8 mouse cellular contexts compared by ENCODE assay signal in the genomic region with DNA sequence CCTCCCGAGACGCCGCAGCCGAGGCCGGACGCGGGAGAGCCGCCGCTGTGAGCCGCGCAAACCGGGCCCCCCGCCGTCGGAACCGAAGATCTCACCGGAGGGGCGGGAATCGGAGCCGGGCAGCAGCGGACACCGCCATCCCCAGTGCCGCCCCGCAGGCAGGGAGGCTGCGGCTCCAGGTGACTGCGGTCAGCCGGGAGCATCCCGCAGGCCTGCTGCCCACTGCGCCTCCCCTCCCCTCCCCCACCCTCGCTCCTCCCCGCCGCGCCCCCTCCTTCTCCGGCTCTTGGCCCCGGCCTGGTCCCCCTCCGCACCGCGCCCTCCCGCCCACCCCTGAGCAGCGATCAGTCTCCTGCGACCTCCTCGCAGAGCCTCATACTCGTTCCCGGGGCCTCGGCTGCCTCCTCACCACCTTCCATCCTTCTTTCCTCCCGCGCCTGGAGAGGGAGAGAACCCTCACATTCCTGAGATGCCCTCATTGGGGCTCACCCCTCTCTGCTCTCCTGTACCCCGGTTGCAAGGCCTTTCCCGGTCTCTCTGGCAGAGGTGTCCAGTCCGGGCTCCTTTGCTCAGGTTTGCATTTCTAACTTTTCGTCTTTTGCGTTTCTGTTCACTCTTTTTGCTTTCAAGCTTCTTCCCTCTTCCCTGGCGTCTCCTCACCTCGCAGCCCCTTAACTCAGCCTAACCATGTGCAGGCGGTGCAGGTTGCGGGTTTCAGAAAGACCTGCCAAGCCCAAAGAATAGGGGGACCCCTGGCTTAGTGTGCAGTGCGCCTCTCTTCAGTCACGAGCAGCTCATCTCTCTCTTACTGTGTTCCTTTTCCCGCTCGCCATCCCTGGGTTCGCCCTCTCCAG. TPM values are rescaled to one million over a fixed set of nuclear protein-coding genes. Genes with fewer than 3 reads are reported as not detected.
DNase-seq lines count a peak whose midpoint lies in the region; ATAC-seq and TF ChIP-seq lines count a peak whose summit lies in the region.

No protein-coding gene starts in this region.

- peaks cover 8% of the 10 kb centered on the region for H3K27me3 ChIP-seq in E14TG2a.4 (ENCODE audit: insufficient read depth, low read length)
- H3K27me3 ChIP-seq in heart, embryonic 15.5 days = no peaks in the 10 kb centered on the region
- H3K27me3 ChIP-seq in limb, embryonic 13.5 days = no peaks in the 10 kb centered on the region
- no peaks in the 10 kb centered on the region for H3K27me3 ChIP-seq in midbrain, postnatal 0 days (ENCODE audit: insufficient read depth, low read length)

- no peak for TF ChIP-seq POLR2A in cortical plate, adult 2 months (IDR thresholded peaks at IDR 0.05; ENCODE audit: extremely low read depth, insufficient read depth, low read length)

- H3K4me1 ChIP-seq in E14TG2a.4 (replicated peaks; ENCODE audit: low read depth, low read length) = peaks cover 42% of the 10 kb centered on the region
- H3K4me1 ChIP-seq in cortical plate, adult 2 months (ENCODE audit: control insufficient read depth, insufficient read depth, low read length) = peaks cover 1% of the 10 kb centered on the region
- peaks cover 29% of the 10 kb centered on the region for H3K4me1 ChIP-seq in heart, embryonic 15.5 days (replicated peaks)
- peaks cover 21% of the 10 kb centered on the region for H3K4me1 ChIP-seq in limb, embryonic 13.5 days
- H3K4me1 ChIP-seq in midbrain, postnatal 0 days (ENCODE audit: insufficient read depth, low read length) = peaks cover 6% of the 10 kb centered on the region; the same call in 1 of the 2 replicates

- ATAC-seq in heart, embryonic 15.5 days (replicated peaks; ENCODE audit: insufficient number of reproducible peaks, insufficient read depth, low FRiP score, low read depth) = peak; percentile 64
- ATAC-seq in limb, embryonic 13.5 days (ENCODE audit: low FRiP score, low read depth) = peak; percentile 66
- ATAC-seq in midbrain, postnatal 0 days (ENCODE audit: low FRiP score) = peak; percentile 63

- intact Hi-C loops in gastrocnemius, postnatal 14 days (cut with DNase I; ENCODE audit: low total_unique reads) = no loop called here

- no peaks in the 10 kb centered on the region for H3K9me3 ChIP-seq in E14TG2a.4 (ENCODE audit: low read length)
- no peaks in the 10 kb centered on the region for H3K9me3 ChIP-seq in heart, embryonic 15.5 days (replicated peaks)
- H3K9me3 ChIP-seq in limb, embryonic 13.5 days = no peaks in the 10 kb centered on the region
- no peaks in the 10 kb centered on the region for H3K9me3 ChIP-seq in midbrain, postnatal 0 days (ENCODE audit: low read length)

- peak overlapping the region; percentile 97 for H3K4me2 ChIP-seq in heart, embryonic 15.5 days
- H3K4me2 ChIP-seq in limb, embryonic 13.5 days (replicated peaks) = peak overlapping the region; percentile 88
- peak overlapping the region; percentile 81 for H3K4me2 ChIP-seq in midbrain, postnatal 0 days (ENCODE audit: low read depth, low read length, poor library complexity, severe bottlenecking)

- H3K36me3 ChIP-seq in E14TG2a.4 (ENCODE audit: insufficient read depth, low read length) = peaks cover 5% of the 10 kb centered on the region
- H3K36me3 ChIP-seq in heart, embryonic 15.5 days = no peaks in the 10 kb centered on the region
- no peaks in the 10 kb centered on the region for H3K36me3 ChIP-seq in limb, embryonic 13.5 days
- H3K36me3 ChIP-seq in midbrain, postnatal 0 days (ENCODE audit: insufficient read depth, low read length) = no peaks in the 10 kb centered on the region

- peak overlapping the region; percentile 99 for H3K27ac ChIP-seq in cortical plate, adult 2 months (ENCODE audit: insufficient read depth, low read length)
- peak overlapping the region; percentile 97 for H3K27ac ChIP-seq in heart, embryonic 15.5 days
- peak overlapping the region; percentile 94 for H3K27ac ChIP-seq in limb, embryonic 13.5 days
- H3K27ac ChIP-seq in midbrain, postnatal 0 days (ENCODE audit: low read depth, low read length) = peak overlapping the region; percentile 94

- 0% methylated on average over 55 of the region's 61 CpGs for WGBS in heart, embryonic 15.5 days
- WGBS in limb, embryonic 13.5 days = under 1% methylated on average over 50 of the region's 61 CpGs
- WGBS in midbrain, postnatal 0 days = under 1% methylated on average over 45 of the region's 61 CpGs

- peak; percentile 34 for DNase-seq in gastrocnemius, postnatal 14 days
- no peak for DNase-seq in gastrocnemius, postnatal 10 days
- DNase-seq in midbrain, postnatal 0 days (ENCODE audit: low spot score) = peak; percentile 12
- peak; percentile 55 to 57 for DNase-seq in thymus, postnatal 10 days (ENCODE audit: low spot score in 2 of 2)

- peak overlapping the region; percentile 93 for H3K4me3 ChIP-seq in E14TG2a.4 (replicated peaks; ENCODE audit: low read length)
- peak overlapping the region; percentile 72 for H3K4me3 ChIP-seq in cortical plate, adult 2 months (ENCODE audit: insufficient read depth, low read length)
- H3K4me3 ChIP-seq in heart, embryonic 15.5 days = peak overlapping the region; percentile 100
- H3K4me3 ChIP-seq in limb, embryonic 13.5 days = peak overlapping the region; percentile 92
- peak overlapping the region; percentile 91 for H3K4me3 ChIP-seq in midbrain, postnatal 0 days (ENCODE audit: low read depth, low read length)

- no peak for TF ChIP-seq CTCF in E14TG2a.4 (conservative IDR thresholded peaks at IDR 0.05; ENCODE audit: low read length)
- no peak for TF ChIP-seq CTCF in cortical plate, adult 2 months (IDR thresholded peaks at IDR 0.05; ENCODE audit: extremely low read depth, insufficient read depth, low read length)
- TF ChIP-seq CTCF in midbrain, postnatal 0 days (IDR thresholded peaks at IDR 0.05) = no peak

- peak overlapping the region; percentile 97 for H3K9ac ChIP-seq in heart, embryonic 15.5 days
- peak overlapping the region; percentile 95 for H3K9ac ChIP-seq in limb, embryonic 13.5 days
- H3K9ac ChIP-seq in midbrain, postnatal 0 days (replicated peaks; ENCODE audit: low read length, poor library complexity, severe bottlenecking) = peak overlapping the region; percentile 84

RNA-seq across cellular contexts. Expression of a gene that starts 0.6 kb away (rescaled TPM):
- 10 to 100 TPM; 11.1 to 15.0 TPM for total RNA-seq in gastrocnemius, postnatal 14 days (2021)
- total RNA-seq in gastrocnemius, postnatal 10 days (2021) = 10 to 100 TPM; 14.3 to 24.9 TPM
- polyA plus RNA-seq in cortical plate, adult 2 months (2012; rRNA removed) = 88.7 and 91.3 TPM in 2 replicates
- polyA plus RNA-seq in heart, embryonic 15.5 days (2015; fragmentation: Nextera tagmentation; extraction: Ambion mirVana) = 45.1 and 58.7 TPM in 2 replicates
- polyA plus RNA-seq in limb, embryonic 13.5 days (2015; fragmentation: Nextera tagmentation; extraction: Ambion mirVana) = 73.2 and 78.6 TPM in 2 replicates
- 115 and 119 TPM in 2 replicates for total RNA-seq in midbrain, postnatal 0 days (2014; rRNA removed)
- 101 and 104 TPM in 2 replicates for polyA plus RNA-seq in midbrain, postnatal 0 days (2015; fragmentation: Nextera tagmentation; extraction: Ambion mirVana)

RNA-seq across cellular contexts. Expression of a gene that starts 49.0 kb away (rescaled TPM):
- total RNA-seq in gastrocnemius, postnatal 14 days (2021) = 10 to 100 TPM; 21.2 to 21.3 TPM
- 10 to 100 TPM; 21.4 to 23.5 TPM for total RNA-seq in gastrocnemius, postnatal 10 days (2021)
- 66.2 and 67.6 TPM in 2 replicates for polyA plus RNA-seq in cortical plate, adult 2 months (2012; rRNA removed)
- 38.7 and 41.8 TPM in 2 replicates for polyA plus RNA-seq in heart, embryonic 15.5 days (2015; fragmentation: Nextera tagmentation; extraction: Ambion mirVana)
- 65.2 and 74.7 TPM in 2 replicates for polyA plus RNA-seq in limb, embryonic 13.5 days (2015; fragmentation: Nextera tagmentation; extraction: Ambion mirVana)
- total RNA-seq in midbrain, postnatal 0 days (2014; rRNA removed) = 29.2 and 40.4 TPM in 2 replicates
- 48.8 and 54.1 TPM in 2 replicates for polyA plus RNA-seq in midbrain, postnatal 0 days (2015; fragmentation: Nextera tagmentation; extraction: Ambion mirVana)
